Mouse (Mus musculus): ENCODE data around the gene Slc44a3. TPM values are rescaled to one million over a fixed set of nuclear protein-coding genes. Genes with fewer than 3 reads are reported as not detected.

The Slc44a3 gene
- polyA plus RNA-seq, 1 experiment from 2014 or later: 0.77 TPM

Other genes starting within 250 kb of the Slc44a3 start
- 1.4 and 1.6 TPM in 2 replicates for gene Tmem56, start 249.3 kb downstream of the Slc44a3 start, polyA plus RNA-seq (2015; fragmentation: Nextera tagmentation; extraction: Ambion mirVana)
- gene Alg14, start 240.6 kb downstream of the Slc44a3 start, polyA plus RNA-seq (2015; fragmentation: Nextera tagmentation; extraction: Ambion mirVana): 37.9 and 39.3 TPM in 2 replicates
- 643 and 747 TPM in 2 replicates for gene Cnn3, start 105.9 kb downstream of the Slc44a3 start, polyA plus RNA-seq (2015; fragmentation: Nextera tagmentation; extraction: Ambion mirVana)
- gene 4930432M17Rik, start 138.4 kb upstream of the Slc44a3 start, polyA plus RNA-seq (2015; fragmentation: Nextera tagmentation; extraction: Ambion mirVana): not detected in 2 replicates
- gene F3, start 191.1 kb upstream of the Slc44a3 start, polyA plus RNA-seq (2015; fragmentation: Nextera tagmentation; extraction: Ambion mirVana): 4.4 and 4.5 TPM in 2 replicates